Mouse (Mus musculus): ENCODE results near the gene Defb23.
"Not testable (repeated sequence)": the region's sequence is repeated elsewhere in the genome, so short reads cannot be mapped to it uniquely, and the experiment has no call there.

Defb23 gene

DNA sequence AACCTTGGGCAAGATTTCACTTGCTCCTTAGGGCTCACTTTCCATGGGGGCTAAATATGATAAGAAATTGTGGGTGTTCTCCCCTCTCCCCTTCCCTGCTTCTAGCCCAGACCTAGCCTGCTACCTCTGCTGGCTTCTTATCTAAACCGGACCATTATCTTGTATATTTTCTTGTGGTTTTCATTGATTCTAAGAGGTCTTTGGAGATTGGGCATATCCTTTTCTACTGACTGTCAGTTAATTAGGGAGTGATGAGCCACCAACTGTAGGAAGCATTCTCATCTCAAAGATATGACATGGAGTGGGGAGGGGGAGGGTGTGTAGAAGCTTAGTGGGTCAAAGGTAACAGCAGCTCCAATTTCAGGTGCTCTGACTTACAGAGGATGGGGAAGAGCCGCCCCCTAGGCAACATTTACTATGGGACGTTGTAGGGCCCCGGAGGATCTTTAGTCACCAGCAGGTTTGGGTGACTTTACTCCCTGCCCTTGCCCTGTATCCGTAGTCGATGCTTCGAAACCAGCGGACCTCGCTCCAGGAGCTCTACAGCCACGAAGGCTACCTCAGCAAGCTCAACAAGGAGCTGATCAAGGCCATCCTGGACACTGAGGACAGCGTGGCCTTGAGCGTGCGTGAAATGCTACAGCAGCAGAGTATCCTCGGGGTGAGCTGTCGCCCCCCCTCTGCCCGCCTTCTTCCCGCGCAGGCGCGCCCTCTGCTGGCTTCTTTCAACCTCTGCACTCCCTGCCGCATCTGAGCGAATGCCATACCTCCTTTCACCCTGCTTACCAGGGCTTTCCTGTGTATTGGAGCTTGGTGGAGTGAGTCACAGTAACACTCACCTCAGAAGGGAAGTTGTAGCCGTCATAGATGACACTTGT, 27.2 kb downstream of the Defb23 start:
- in situ Hi-C loops (cut with MboI, MseI) = no loop called here

DNA sequence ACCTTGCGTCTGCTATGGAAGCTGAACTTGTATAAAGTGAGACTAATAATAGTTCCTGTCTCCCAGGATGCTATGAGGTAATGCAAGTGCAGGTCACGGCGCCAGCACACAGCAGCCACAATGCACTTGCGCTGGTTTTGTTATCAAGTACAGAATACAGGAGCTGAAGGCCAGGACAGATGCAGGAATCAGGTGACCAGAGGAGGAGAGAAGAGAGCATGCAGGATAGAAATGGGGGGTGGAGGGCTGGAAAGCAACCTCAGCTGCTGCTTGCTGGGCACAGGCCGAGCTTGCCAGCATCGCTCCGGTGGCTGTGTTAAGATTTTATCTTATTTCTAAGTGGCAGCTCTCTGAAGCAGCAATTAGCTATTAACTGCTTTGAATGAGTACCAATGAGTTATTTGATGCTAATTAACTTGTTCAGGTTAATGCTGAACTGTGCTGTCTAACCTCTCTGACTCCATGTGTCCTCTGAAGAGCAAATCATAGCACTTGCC, 28.0 kb downstream of the Defb23 start:
- in situ Hi-C loops (cut with MboI, MseI) = no loop called here

DNA sequence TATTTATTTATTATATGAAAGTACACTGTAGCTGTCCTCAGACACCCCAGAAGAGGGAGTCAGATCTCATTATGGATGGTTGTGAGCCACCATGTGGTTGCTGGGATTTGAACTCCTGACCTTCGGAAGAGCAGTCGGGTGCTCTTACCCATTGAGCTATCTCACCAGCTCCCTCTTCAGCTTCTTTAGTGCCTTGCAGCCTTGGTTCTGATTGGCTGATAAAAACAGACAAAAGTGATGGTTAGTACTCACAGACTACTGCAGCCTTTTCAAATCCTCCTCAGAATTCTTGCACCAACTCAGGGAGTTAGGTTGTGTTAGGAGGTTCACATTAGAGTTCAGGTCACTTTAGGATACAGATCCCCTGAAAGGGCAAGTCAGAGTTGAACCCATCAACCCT, 35.9 kb downstream of the Defb23 start:
- in situ Hi-C loops (cut with MboI, MseI) = not testable (repeated sequence)

DNA sequence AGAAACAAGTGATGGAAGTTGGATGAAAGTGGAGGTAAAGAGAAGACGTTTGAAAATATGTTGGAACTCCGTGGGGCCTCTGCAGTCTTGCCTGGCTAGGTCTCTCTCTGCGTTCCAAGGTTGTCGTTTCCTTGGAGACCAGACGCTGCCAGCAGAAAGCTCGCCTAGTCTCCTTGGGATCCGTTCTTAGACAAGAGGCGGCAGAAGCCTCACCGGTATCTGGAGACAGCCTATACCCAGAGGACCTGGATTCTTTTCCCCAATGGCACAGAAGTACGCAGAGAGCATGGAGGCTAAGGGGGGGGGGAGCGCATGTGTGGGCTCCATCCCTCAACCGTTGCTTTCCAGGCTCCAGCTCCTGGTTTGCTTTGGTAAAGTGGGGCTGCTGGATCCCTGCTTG, 36.9 kb downstream of the Defb23 start:
- in situ Hi-C loops (cut with MboI, MseI) = no loop called here

DNA sequence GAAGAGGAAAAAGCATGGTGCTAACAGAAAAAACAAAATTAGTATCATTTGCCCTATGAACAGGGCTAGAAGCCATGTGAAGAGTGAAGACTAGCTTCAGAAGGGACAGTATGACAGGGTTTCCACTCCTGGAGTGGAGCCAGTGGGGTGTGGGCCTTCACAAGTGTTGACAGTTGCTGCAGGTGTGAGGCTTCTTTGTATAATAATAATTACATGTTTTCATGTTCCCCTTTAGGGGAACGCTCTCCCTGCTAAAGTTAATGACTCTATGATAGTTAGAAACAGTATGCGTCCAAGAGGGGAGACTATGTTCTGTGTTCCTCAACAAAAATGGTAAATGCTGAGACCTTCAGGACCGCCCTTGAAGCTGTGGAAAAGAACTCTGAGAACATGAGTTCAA, 48.6 kb downstream of the Defb23 start:
- in situ Hi-C loops (cut with MboI, MseI) = no loop called here

DNA sequence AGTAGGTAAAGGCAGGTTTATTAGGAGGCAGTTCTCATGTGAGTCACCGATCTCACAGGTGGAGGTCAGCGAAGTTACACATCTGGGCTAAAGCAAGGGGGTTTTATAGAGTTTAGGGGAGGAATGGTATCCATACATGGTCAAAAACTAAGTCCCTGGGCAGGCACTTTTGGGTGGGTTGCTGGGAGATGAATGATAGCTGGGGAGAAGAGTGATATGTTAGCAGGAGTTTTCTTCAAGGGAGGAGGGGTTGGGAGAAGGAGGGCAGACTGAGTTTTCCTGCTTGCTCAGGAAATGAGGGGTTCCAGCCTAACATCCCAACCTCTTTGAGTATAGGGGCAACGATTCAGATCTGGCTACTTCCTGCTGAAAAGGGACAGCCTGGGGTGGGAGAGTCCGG, 49.1 kb downstream of the Defb23 start, which contains the start of gene 6820408C15Rik:
Gene 6820408C15Rik, plus strand, starts transcription at position 301 of the 400 bp plus-strand sequence.
- in situ Hi-C loops (cut with MboI, MseI) = no loop called here

DNA sequence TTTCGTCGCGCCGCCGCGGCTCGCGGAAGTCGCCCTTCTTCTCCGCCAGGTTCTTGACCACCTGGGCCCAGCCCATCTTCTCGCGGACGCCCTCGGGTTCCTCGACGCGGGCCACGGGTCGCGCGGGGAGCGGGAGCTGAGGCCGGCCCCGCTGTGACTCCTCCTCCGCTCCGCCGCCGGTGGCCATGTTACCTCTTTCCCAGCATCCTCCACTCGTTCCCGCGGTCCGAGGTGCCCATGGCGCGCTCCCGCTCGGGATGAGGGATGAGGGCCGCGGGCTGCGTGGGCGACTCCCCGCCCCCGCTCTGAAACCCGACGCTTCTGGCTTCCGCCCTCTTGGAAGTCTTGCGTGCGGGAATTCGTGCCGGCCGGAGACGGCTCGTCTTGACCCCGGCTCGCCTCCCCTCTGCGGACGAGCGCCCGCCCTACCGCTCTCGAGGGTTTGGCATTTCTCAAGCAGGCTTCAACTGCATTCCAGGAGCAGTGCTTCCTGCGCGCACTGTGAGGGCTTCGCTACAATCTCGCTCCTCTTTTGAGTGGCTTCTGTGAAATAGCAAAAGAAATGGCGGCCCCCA, 49.7 kb downstream of the Defb23 start, which contains the start of gene Zcchc3:
Gene Zcchc3, minus strand, starts transcription at position 437 of the 575 bp plus-strand sequence.
- in situ Hi-C loops (cut with MboI, MseI) = no loop called here

DNA sequence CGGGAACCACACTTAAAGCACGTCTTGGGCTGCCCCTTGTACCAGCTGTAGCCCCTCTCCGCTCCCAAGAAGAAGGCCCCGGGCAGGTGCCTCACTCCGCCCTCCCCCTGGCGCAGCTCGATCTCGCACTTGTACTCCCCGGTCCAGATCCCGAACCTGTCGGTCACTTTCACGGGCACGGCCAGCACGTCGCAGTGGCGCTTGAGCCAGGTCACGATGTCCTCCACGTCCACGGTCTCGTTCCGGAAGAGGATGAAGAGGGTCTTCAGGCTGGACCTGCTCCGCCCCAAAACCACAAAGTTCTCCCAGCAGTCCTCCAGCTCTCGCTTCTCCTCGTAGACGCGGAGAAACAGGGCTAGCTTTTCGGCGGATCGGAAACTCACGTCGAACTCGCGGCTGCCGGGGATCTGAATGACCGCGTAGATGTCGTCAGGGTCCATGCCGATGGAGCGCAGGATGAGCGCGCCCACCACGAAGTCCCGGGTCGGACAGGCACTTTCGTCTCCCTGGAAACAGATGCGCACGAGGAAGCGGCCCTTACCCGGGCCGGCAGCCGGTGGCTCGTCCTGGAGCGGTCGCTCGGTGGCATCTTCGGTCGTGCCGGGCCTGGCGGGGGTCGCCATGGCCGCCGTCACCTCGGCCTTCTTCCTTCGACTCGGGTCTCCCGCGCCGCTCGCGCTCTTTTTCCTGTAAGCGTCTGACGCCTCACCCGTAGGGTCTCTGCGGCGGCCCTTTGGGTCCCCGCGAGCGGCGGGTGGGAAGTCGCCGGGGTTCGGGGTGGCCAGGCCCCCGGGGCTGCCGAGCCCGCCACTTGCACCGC, 50.4 kb downstream of the Defb23 start:
- in situ Hi-C loops (cut with MboI, MseI) = no loop called here

DNA sequence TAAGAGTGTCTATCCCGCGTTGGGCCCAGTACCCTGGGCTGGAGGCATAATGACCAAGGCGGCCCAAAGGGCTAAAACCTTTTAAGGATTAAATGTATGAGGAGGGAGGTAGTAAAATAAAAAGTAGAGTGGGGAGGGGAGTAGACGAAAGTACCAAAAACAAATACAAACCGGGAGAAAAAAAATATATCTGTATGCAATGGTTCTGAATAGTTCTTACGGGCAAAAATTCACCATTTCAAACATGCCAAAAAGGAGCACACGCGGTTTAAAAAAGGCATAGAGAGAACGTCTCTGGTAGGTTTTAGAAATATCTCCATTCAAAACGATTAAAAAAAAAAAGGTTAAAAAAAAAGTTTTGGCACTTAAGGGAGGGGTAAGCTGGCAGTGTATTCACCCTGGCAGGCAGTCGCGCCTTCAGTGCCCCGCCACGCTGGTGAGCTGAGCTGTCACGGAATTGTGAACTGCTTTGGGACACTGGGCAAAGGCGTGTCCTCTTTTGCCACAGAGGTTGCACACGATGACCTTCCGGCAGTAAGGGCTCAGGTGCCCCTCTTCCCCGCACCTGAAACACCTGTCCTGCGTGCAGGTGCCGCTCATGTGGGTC, 51.2 kb downstream of the Defb23 start:
- in situ Hi-C loops (cut with MboI, MseI) = no loop called here

DNA sequence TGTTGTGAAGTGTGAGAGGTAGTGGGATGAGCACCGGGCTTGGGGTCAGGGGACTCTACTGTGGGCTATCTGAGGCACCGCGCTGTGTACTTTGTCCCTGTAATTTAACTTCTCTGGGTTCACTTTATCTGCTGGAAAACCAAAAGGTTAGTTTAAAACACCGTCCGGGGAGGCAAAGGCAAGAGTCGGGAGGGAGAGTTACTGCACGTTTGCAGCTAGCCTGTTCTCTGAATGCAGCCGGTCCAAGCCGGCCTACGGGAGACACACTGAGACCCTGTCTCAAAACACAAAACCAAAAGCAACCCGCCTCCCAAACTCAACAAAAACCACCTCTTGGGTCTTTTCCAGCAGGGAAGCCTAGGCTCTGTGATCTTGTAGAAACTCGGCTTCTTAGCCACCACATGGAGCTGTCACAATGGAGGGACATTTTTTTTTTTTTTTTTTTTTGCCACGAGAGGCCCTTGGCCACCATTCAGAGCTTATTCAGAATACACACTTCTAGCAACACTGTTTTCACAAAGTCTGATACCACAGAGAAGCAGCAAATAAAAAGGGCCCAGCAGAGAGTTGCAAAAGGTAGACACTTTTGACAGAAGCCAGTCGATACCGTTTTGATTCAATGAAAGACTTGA, 51.8 kb downstream of the Defb23 start:
- in situ Hi-C loops (cut with MboI, MseI) = no loop called here

DNA sequence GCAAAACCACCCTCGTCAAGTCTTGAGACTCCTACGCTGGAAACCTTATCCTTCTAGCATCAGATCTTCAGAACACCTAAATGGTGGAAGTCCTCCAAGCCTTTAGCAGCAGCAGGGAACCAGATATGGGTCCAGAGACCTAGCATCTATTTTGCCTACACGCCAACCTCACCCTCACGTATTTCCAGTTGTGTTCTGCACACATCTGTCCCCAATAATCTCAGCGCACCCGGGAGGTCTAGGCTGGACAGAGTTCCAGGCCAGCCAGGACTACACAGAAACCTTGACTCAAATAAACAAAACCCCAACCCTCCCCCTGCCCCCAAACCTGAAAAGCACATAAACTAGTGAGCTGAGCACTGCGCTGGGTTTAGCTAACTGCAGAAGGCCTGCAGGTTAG, 52.9 kb downstream of the Defb23 start:
- in situ Hi-C loops (cut with MboI, MseI) = no loop called here

DNA sequence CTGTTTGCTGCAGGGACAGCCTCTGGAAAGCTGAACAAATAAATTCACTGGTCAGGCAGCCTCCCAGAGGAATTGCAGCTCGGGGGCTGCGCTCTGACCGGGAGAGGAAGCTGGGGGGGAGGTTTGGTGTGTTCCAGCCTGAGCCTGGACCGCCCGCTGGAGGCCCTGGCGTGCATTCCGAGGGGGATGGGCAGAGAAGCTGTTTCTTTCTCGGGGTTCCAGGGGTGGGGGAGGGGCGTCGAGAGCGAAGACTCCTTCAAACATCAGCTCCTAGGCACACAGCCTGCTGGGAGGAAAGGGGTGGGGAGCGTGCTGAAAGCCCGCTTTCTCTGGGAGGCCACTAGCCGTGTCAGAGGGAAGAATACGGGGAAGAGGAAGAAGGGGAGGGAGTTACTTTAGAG, 53.4 kb downstream of the Defb23 start:
- in situ Hi-C loops (cut with MboI, MseI) = no loop called here

DNA sequence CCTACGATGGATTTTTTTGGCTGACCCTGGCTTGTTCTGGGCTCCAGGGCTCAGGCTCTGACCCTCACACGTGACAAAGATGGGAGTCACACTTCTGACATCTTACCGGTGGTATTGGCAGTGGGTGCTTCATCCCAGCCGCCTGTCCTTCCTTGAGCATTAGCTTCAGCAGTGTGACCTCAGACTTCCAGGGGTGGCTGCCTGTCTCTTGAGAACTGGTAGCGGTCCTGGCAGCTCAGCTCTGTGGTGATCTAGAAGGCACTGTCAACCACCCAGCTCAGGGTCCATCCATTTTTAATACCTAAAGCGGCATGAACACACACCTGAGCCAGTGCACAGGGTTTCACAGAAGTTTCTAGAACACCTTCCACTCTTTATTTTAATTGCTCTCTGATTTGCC, 54.6 kb downstream of the Defb23 start:
- in situ Hi-C loops (cut with MboI, MseI) = no loop called here

Measured in T-helper 2 cell (primary cell).